Mouse (Mus musculus): Measurements from ENCODE around the gene Elovl3.
"Not testable (repeated sequence)": the region's sequence is repeated elsewhere in the genome, so short reads cannot be mapped to it uniquely, and the experiment has no call there.

The Elovl3 gene

DNA sequence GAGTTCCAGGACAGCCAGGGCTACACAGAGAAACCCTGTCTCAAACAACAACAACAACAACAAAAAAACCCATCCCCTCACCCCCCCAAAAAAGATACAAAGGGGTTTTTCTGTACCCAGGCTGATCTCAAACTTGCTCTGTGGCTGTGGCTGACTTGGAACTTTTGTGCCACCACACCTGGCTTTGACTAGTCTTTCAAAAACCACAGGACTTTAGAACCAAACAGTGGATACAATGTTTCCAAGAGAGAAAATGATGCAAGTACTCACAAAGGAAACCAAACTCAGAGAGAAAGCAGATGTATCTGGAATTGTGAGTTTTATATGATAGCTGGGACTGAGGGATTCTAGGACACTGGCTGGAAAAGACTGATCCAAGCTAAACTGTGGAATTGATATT lies 7.0 kb upstream of the Elovl3 start:
- no peaks in the 10 kb centered on the region for H3K4me1 ChIP-seq (replicated peaks; ENCODE audit: low read depth, low read length)
- H3K36me3 ChIP-seq (ENCODE audit: insufficient read depth, low read length): no peaks in the 10 kb centered on the region
- no peak overlapping the region for H3K4me3 ChIP-seq (replicated peaks; ENCODE audit: low read length)
- 0 out of 2 replicates have a peak, but pooled peaks cover 9% of the 10 kb centered on the region for H3K27me3 ChIP-seq (ENCODE audit: insufficient read depth, low read length)
- TF ChIP-seq POU5F1 (IDR thresholded peaks at IDR 0.05; ENCODE audit: borderline replicate concordance, low read length): no peak
- no peak for TF ChIP-seq CTCF (conservative IDR thresholded peaks at IDR 0.05; ENCODE audit: low read length)
- TF ChIP-seq NANOG (IDR thresholded peaks at IDR 0.05; ENCODE audit: borderline replicate concordance, low read length): no peak
- no peaks in the 10 kb centered on the region for H3K9me3 ChIP-seq (ENCODE audit: low read length)

DNA sequence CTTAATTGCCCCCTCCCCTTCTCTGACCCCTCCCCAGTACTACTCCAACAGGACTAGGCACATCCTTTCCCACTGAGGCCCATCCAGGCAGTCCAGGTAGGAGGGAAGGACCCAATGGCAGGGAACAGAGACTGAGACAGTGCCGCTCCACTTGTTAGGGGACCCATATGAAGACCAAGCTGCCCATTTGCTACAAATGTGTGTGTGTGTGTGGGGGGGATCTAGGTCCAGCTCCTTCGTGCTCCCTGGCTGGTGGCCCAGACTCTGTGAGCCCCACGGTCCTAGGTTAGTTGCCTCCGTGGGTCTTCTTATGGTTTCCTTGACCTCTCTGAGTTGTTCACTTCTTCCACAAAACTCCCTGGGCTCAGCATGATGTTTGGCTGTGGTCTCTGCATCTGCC lies 5.4 kb upstream of the Elovl3 start:
- no peaks in the 10 kb centered on the region for H3K9me3 ChIP-seq (ENCODE audit: low read length)
- no peak for TF ChIP-seq CTCF (conservative IDR thresholded peaks at IDR 0.05; ENCODE audit: low read length)
- TF ChIP-seq POU5F1 (IDR thresholded peaks at IDR 0.05; ENCODE audit: borderline replicate concordance, low read length): no peak
- no peak for TF ChIP-seq NANOG (IDR thresholded peaks at IDR 0.05; ENCODE audit: borderline replicate concordance, low read length)
- H3K4me3 ChIP-seq (replicated peaks; ENCODE audit: low read length): no peak overlapping the region
- H3K27me3 ChIP-seq (ENCODE audit: insufficient read depth, low read length): peaks cover 22% of the 10 kb centered on the region
- H3K4me1 ChIP-seq (replicated peaks; ENCODE audit: low read depth, low read length): no peaks in the 10 kb centered on the region
- H3K36me3 ChIP-seq (ENCODE audit: insufficient read depth, low read length): no peaks in the 10 kb centered on the region

DNA sequence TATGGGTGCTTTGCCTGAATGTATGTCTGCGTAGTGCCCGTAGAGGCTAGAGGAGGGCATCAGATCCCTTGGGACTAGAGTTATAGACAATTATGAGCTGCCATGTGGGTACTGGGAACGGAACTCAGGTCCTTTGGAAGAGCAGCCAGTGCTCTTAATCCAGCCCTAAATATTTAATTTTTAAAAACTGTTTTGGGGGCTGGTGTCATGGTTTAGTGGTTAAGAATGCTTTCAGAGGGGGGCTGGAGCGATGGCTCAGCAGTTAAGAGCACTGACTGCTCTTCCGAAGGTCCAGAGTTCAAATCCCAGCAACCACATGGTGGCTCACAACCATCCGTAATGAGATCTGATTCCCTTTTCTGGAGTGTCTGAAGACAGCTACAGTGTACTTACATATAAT lies 2.0 kb upstream of the Elovl3 start:
- H3K36me3 ChIP-seq (ENCODE audit: insufficient read depth, low read length); H3K9me3 ChIP-seq (ENCODE audit: low read length); H3K4me3 ChIP-seq (replicated peaks; ENCODE audit: low read length); H3K4me1 ChIP-seq (replicated peaks; ENCODE audit: low read depth, low read length): not testable (repeated sequence)
- peaks cover 55% of the 10 kb centered on the region for H3K27me3 ChIP-seq (ENCODE audit: insufficient read depth, low read length)

DNA sequence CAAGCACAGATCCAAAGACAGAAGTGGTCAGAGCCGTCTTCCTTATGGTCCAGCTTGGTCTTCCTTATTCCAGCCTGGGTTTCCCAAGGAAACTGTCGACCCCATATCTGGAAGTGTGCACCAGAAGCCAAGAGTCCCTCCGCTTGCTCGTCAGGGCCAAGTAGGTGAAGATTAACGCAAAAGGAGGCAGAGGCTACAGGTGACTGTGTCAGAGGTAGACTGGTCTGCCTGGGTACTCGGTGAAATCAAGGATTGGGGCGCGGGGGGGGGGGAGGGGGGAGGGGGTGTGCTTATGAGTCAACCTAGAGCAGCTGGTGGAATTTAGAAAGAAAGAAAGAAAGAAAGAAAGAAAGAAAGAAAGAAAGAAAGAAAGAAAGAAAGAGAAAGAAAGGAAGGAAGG lies 414 bp upstream of the Elovl3 start:
- Histone ChIP-seq H3K9me3 (ENCODE audit: low read length) (no peaks in the 10 kb centered on the region), H3K36me3 (ENCODE audit: insufficient read depth, low read length) (no peaks in the 10 kb centered on the region), H3K4me1 (replicated peaks; ENCODE audit: low read depth, low read length) (peaks cover 16% of the 10 kb centered on the region), H3K4me3 (replicated peaks; ENCODE audit: low read length) (no peak overlapping the region), H3K27me3 (ENCODE audit: insufficient read depth, low read length) (peaks cover 69% of the 10 kb centered on the region)
- TF ChIP-seq NANOG (IDR thresholded peaks at IDR 0.05; ENCODE audit: borderline replicate concordance, low read length) (no peak), CTCF (conservative IDR thresholded peaks at IDR 0.05; ENCODE audit: low read length) (no peak)

DNA sequence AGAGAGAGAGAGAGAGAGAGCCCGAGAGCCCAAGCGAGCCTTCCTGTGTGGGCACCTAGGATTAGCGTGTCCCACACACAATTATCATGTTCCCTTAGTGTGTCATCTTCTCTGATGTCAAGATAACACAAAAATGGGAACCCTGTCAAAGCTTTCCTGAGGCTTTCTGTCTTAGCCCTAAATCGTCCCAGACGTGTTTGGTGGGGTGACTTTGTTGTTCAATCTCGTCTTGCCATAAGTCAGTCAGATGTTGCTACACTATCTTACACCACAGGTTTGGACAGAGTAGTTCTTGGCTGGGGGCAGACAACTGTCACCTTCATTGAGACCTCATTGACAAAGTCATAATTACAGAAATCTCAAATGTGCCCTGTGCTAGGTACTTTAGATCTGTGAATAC lies 880 bp downstream of the Elovl3 start:
- H3K4me3 ChIP-seq (replicated peaks; ENCODE audit: low read length): no peak overlapping the region
- peaks cover 76% of the 10 kb centered on the region for H3K27me3 ChIP-seq (ENCODE audit: insufficient read depth, low read length)
- H3K4me1 ChIP-seq (replicated peaks; ENCODE audit: low read depth, low read length): peaks cover 29% of the 10 kb centered on the region
- TF ChIP-seq NANOG (IDR thresholded peaks at IDR 0.05; ENCODE audit: borderline replicate concordance, low read length): no peak
- no peak for TF ChIP-seq CTCF (conservative IDR thresholded peaks at IDR 0.05; ENCODE audit: low read length)
- TF ChIP-seq POU5F1 (IDR thresholded peaks at IDR 0.05; ENCODE audit: borderline replicate concordance, low read length): no peak
- H3K9me3 ChIP-seq (ENCODE audit: low read length): no peaks in the 10 kb centered on the region
- no peaks in the 10 kb centered on the region for H3K36me3 ChIP-seq (ENCODE audit: insufficient read depth, low read length)

DNA sequence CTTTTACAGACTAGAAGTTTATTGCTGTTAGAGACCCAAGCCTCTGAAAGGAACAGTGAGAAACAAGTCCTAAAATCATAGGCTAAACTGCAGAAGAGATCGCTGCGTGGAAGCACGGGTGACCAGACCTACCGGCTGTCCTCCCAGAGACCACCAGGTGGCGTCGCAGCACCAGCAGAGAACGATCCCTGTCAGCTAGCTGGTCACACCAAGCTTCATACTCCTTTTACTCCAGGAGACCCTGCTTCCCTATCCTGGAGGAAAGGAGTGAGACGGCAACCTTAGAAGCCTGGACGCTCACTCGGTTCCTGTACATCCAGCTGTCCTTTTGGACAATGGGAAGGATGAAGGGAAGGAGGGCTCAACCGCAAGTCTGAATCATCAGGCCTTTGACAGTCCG lies 3.6 kb downstream of the Elovl3 start:
- Histone ChIP-seq H3K27me3 (ENCODE audit: insufficient read depth, low read length) (peaks cover 98% of the 10 kb centered on the region), H3K36me3 (ENCODE audit: insufficient read depth, low read length) (no peaks in the 10 kb centered on the region), H3K4me1 (replicated peaks; ENCODE audit: low read depth, low read length) (peaks cover 33% of the 10 kb centered on the region), H3K9me3 (ENCODE audit: low read length) (no peaks in the 10 kb centered on the region), H3K4me3 (replicated peaks; ENCODE audit: low read length) (peak overlapping the region; percentile 82)
- TF ChIP-seq CTCF (conservative IDR thresholded peaks at IDR 0.05; ENCODE audit: low read length) (peak; percentile 68), POU5F1 (IDR thresholded peaks at IDR 0.05; ENCODE audit: borderline replicate concordance, low read length) (no peak)

DNA sequence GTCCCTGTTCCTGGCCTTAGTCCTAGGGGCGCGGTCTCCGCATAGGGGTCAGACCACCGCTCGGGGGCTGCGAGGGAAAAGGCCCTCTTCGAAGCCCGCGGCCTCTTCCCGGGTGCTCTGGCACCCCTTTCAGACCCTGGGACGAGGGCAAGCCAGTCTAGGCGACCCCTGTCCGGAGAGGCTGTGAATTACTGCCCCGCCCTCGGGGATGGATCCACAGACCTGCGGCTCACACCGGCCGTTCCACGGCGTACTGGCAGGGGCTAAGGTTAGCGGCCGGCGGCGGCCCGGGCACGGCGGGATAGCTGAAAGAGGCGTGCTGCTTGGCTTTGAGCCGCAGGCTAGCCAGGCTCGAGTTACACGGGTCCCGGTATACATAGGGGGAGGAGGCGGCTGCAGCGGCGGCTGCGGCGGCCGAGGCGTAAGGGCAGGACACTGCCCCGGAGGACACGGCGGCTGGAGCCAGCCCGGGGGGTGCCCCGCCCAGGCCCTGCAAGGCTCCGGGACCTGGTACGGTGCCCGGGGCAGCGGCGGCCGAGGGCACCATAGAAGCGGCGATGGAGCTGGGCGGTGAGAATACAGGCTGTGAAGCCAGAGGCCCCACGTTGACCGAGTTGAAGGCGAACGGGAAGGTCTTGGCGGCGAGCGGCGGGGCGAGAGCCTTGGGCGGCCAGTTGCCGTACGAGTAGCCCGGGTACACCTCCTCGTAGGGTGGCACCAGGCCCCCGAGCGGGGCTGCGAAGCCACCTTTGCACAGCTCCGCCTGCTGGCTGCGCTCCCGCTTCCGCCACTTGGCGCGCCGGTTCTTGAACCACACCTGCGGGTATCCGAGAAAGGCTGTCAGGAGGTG lies 4.3 kb downstream of the Elovl3 start:
- Histone ChIP-seq H3K9me3 (ENCODE audit: low read length) (no peaks in the 10 kb centered on the region), H3K4me1 (replicated peaks; ENCODE audit: low read depth, low read length) (peaks cover 33% of the 10 kb centered on the region), H3K27me3 (ENCODE audit: insufficient read depth, low read length) (peaks cover 98% of the 10 kb centered on the region), H3K36me3 (ENCODE audit: insufficient read depth, low read length) (no peaks in the 10 kb centered on the region), H3K4me3 (replicated peaks; ENCODE audit: low read length) (peak overlapping the region; percentile 82)
- TF ChIP-seq CTCF (conservative IDR thresholded peaks at IDR 0.05; ENCODE audit: low read length) (peak; percentile 16; the same call in 1 of the 2 replicates), NANOG (IDR thresholded peaks at IDR 0.05; ENCODE audit: borderline replicate concordance, low read length) (no peak)

DNA sequence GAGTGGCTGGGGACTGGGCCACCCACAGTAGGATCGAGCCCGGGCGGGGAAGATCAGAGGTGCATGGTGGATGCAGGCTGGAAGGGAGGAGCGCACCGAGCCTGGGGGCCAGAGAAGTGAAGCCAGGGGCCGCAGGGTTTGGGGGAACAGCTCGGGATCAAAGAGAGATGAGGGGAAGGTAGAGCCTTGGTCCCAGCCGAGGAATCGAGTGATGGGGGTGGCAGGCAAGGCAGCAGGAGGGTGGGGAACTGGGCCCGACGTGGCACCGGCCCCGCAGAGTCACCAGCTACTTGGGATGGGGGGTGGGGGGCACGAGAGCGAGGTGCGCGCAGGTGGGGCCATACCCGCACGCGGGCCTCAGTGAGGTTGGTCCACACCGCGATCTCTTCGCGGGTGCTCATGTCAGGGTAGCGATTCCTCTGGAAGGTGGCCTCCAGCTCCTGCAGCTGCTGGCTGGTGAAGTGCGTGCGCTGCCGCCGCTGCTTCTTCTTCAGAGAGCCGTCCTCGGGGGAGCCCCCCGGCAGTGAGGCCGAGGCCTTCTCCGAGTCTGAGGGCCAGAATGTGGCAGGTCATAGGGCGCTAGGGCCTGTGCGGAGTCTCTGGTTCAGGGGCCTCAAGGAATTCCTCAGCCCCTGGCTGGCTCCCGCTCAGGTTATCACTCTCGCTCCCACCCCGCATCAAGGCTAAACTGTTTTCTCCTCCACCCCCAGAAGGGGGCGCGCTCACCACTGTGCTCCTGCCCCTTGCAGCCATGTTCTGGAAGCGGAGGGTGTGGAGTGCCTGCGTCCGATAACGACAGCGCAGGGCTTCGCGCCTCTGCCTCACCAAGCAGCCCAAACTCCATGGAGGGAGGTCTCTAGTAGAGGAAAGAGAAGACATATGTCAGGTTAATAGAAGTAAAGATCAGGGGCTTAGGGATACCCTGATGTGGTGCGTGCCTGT lies 5.2 kb downstream of the Elovl3 start:
- Histone ChIP-seq H3K4me3 (replicated peaks; ENCODE audit: low read length) (peak overlapping the region; percentile 82), H3K27me3 (ENCODE audit: insufficient read depth, low read length) (peaks cover 99% of the 10 kb centered on the region), H3K9me3 (ENCODE audit: low read length) (no peaks in the 10 kb centered on the region), H3K4me1 (replicated peaks; ENCODE audit: low read depth, low read length) (peaks cover 29% of the 10 kb centered on the region), H3K36me3 (ENCODE audit: insufficient read depth, low read length) (no peaks in the 10 kb centered on the region)
- no peak for TF ChIP-seq POU5F1 (IDR thresholded peaks at IDR 0.05; ENCODE audit: borderline replicate concordance, low read length)
- peak; percentile 58 for TF ChIP-seq CTCF (conservative IDR thresholded peaks at IDR 0.05; ENCODE audit: low read length)
- no peak for TF ChIP-seq NANOG (IDR thresholded peaks at IDR 0.05; ENCODE audit: borderline replicate concordance, low read length)

Measured in E14TG2a.4 (cell line).